ENCODE assay signal across 27 mouse cellular contexts in the genomic region with DNA sequence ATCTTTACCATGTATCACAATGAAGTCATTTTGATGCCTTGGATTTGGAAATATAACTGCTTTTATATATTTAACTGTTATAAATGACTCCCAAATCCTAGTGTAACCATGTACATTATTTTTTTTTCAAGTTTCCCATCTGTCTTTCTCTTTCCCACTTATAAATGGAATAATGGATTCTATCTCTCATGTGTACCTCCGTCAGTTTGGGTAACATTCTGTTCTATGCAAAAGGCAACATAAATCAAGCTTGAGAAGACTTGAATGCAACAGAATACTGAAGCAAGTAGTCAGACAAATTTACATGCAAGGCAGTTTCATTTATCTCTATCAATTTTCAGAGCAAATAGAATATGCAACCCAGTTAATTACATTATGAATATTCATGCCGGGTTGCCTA.
DNase-seq lines count a peak whose midpoint lies in the region; ATAC-seq and TF ChIP-seq lines count a peak whose summit lies in the region.
"Had no signal": no experiment of that assay in that cellular context is flagged by ENCODE, and none has a peak within 500 bp of the region (broad histone marks: within the 10 kb centered on the region; RNA-seq: fewer than 3 reads in every experiment).

No protein-coding gene starts in this region.

- H3K4me3 ChIP-seq in forebrain, embryonic 13.5 days, result no peak overlapping the region
- H3K4me3 ChIP-seq in forebrain, embryonic 11.5 days (ENCODE audit: low read depth, low read length), result no peak overlapping the region
- H3K4me3 ChIP-seq in left cerebral cortex, adult 2 months, result no peak overlapping the region
- H3K4me3 ChIP-seq: gastrocnemius, adult 2 months; heart, embryonic 12.5 days; heart, embryonic 15.5 days; hindbrain, embryonic 10.5 days; hindbrain, embryonic 13.5 days; intestine, embryonic 15.5 days had no signal

- no peak for TF ChIP-seq CTCF in left cerebral cortex, adult 2 months (IDR thresholded peaks at IDR 0.05)

- no peak overlapping the region for H3K4me2 ChIP-seq in forebrain, embryonic 13.5 days
- no peak overlapping the region for H3K4me2 ChIP-seq in forebrain, embryonic 11.5 days (ENCODE audit: low read depth, low read length, severe bottlenecking)
- H3K4me2 ChIP-seq: heart, embryonic 12.5 days; heart, embryonic 15.5 days; hindbrain, embryonic 13.5 days; intestine, embryonic 15.5 days had no signal

- no peak for DNase-seq in forebrain, embryonic 11.5 days (ENCODE audit: low spot score)
- DNase-seq in frontal cortex, postnatal 36 days (ENCODE audit: low spot score in 2 of 2), result no peak
- no peak for DNase-seq in left cerebral cortex, adult 2 months (ENCODE audit: extremely low spot score in 1 of 2, low spot score in 2 of 2)
- DNase-seq in left cerebral cortex, adult 8-10 months (ENCODE audit: low spot score in 2 of 2), result no peak
- peak; percentile 27 for DNase-seq in telencephalon, adult 2 months (ENCODE audit: low read depth, low spot score)
- DNase-seq in right cerebral cortex, postnatal 10 days (ENCODE audit: low spot score in 2 of 2), result no peak
- DNase-seq: adrenal gland, postnatal 10 days; cerebellum, adult 18-20 months; cerebellum, adult 9-10 months; cerebellum, postnatal 14 days; gastrocnemius, adult 2 months; gastrocnemius, postnatal 14 days; heart, adult 18-20 months; heart, postnatal 10 days; heart, postnatal 36 days; kidney, adult 11 months had no signal

- intact Hi-C loops in left cerebral cortex, adult 2 months (cut with DNase I), result no loop called here

- no peaks in the 10 kb centered on the region for H3K4me1 ChIP-seq in forebrain, embryonic 13.5 days
- H3K4me1 ChIP-seq in forebrain, embryonic 11.5 days (replicated peaks; ENCODE audit: control insufficient read depth, insufficient read depth, low read length), result no peaks in the 10 kb centered on the region
- H3K4me1 ChIP-seq: heart, embryonic 12.5 days; heart, embryonic 15.5 days; hindbrain, embryonic 10.5 days; hindbrain, embryonic 13.5 days; intestine, embryonic 15.5 days had no signal

- no peaks in the 10 kb centered on the region for H3K27me3 ChIP-seq in forebrain, embryonic 13.5 days
- no peaks in the 10 kb centered on the region for H3K27me3 ChIP-seq in forebrain, embryonic 11.5 days (ENCODE audit: control insufficient read depth, insufficient read depth, low read length)
- H3K27me3 ChIP-seq: CH12.LX; heart, embryonic 12.5 days; heart, embryonic 15.5 days; hindbrain, embryonic 13.5 days; intestine, embryonic 15.5 days had no signal

- H3K9ac ChIP-seq in forebrain, embryonic 13.5 days, result no peak overlapping the region
- H3K9ac ChIP-seq in forebrain, embryonic 11.5 days (ENCODE audit: low read length), result no peak overlapping the region
- H3K9ac ChIP-seq: heart, embryonic 12.5 days; heart, embryonic 15.5 days; hindbrain, embryonic 13.5 days; intestine, embryonic 15.5 days had no signal

- no peaks in the 10 kb centered on the region for H3K36me3 ChIP-seq in forebrain, embryonic 13.5 days (ENCODE audit: poor library complexity, severe bottlenecking)
- H3K36me3 ChIP-seq in forebrain, embryonic 11.5 days (ENCODE audit: control insufficient read depth, insufficient read depth, low read length), result no peaks in the 10 kb centered on the region
- H3K36me3 ChIP-seq: G1E; heart, embryonic 12.5 days; heart, embryonic 15.5 days; hindbrain, embryonic 10.5 days; hindbrain, embryonic 13.5 days; intestine, embryonic 15.5 days had no signal

- H3K9me3 ChIP-seq in forebrain, embryonic 13.5 days (replicated peaks), result no peaks in the 10 kb centered on the region
- H3K9me3 ChIP-seq in forebrain, embryonic 11.5 days (ENCODE audit: control insufficient read depth, low read length), result no peaks in the 10 kb centered on the region
- H3K9me3 ChIP-seq: G1E; heart, embryonic 12.5 days; heart, embryonic 15.5 days; hindbrain, embryonic 10.5 days; hindbrain, embryonic 13.5 days; intestine, embryonic 15.5 days had no signal

- no peak overlapping the region for H3K27ac ChIP-seq in forebrain, embryonic 13.5 days
- H3K27ac ChIP-seq in forebrain, embryonic 11.5 days (ENCODE audit: low read depth, low read length), result no peak overlapping the region
- H3K27ac ChIP-seq in left cerebral cortex, adult 2 months, result 0 out of 2 replicates have a peak overlapping the region, but pooled peaks have one; percentile 3
- H3K27ac ChIP-seq: gastrocnemius, adult 2 months; heart, embryonic 15.5 days; hindbrain, embryonic 10.5 days; hindbrain, embryonic 13.5 days; intestine, embryonic 15.5 days had no signal

- WGBS in forebrain, embryonic 13.5 days, result 79% methylated on average over 2 of the region's 2 CpGs
- whole genome bisulfite sequencing in forebrain, embryonic 11.5 days, result 90% methylated on average over 2 of the region's 2 CpGs

- ATAC-seq in forebrain, embryonic 13.5 days, result peak; percentile 33; the same call in 1 of the 2 replicates
- no peak for ATAC-seq in forebrain, embryonic 11.5 days (replicated peaks; ENCODE audit: low FRiP score)
- ATAC-seq in frontal cortex, adult (ENCODE audit: low TSS enrichment), result peak; percentile 77
- ATAC-seq: hindbrain, embryonic 16.5 days; intestine, embryonic 15.5 days; Patski had no signal
